Mouse (Mus musculus) heart, embryonic 15.5 days (tissue): ENCODE results near the gene Pikfyve. TPM values are rescaled to one million over a fixed set of nuclear protein-coding genes. Genes with fewer than 3 reads are reported as not detected.
"Not testable (repeated sequence)": the region's sequence is repeated elsewhere in the genome, so short reads cannot be mapped to it uniquely, and the experiment has no call there.

Experiments
- ATAC-seq: fragments of 200-750 bp; cut with Nextera tagmentation; replicated peaks from 2 replicates; pipeline ENCODE4 v1.8.0; 2017; ENCODE audit warnings: low read depth, moderate TSS enrichment; ENCODE audit not compliant: insufficient number of reproducible peaks, insufficient read depth, low FRiP score
- H3K27ac ChIP-seq: fragments of 300-500 bp; sonication (generic); 2 replicates; pipeline ENCODE4 v1.5.1; 2015; ENCODE audit warnings: mild to moderate bottlenecking, inconsistent platforms
- H3K27me3 ChIP-seq: fragments of 300-500 bp; sonication (generic); 2 replicates; pipeline ENCODE4 v1.6.1; 2015; ENCODE audit warnings: inconsistent platforms
- H3K36me3 ChIP-seq: fragments of 300-500 bp; sonication (generic); 2 replicates; pipeline ENCODE4 v1.6.1; 2015; ENCODE audit warnings: mild to moderate bottlenecking, inconsistent platforms
- H3K4me1 ChIP-seq: fragments of 300-500 bp; sonication (generic); replicated peaks from 2 replicates; pipeline ENCODE4 v1.6.1; 2015; ENCODE audit warnings: inconsistent platforms
- H3K4me2 ChIP-seq: fragments of 300-500 bp; sonication (generic); 2 replicates; pipeline ENCODE4 v1.6.1; 2015; ENCODE audit warnings: inconsistent platforms, mild to moderate bottlenecking, moderate library complexity
- H3K4me3 ChIP-seq: fragments of 300-500 bp; sonication (generic); 2 replicates; pipeline ENCODE4 v1.5.1; 2015; ENCODE audit warnings: mild to moderate bottlenecking, inconsistent platforms
- H3K9ac ChIP-seq: fragments of 300-500 bp; sonication (generic); 2 replicates; pipeline ENCODE4 v1.6.1; 2015; ENCODE audit warnings: mild to moderate bottlenecking, inconsistent platforms
- H3K9me3 ChIP-seq: fragments of 300-500 bp; sonication (generic); replicated peaks from 2 replicates; pipeline ENCODE4 v1.6.1; 2016; ENCODE audit warnings: inconsistent platforms
- WGBS: fragments of 180-500 bp; shearing (Covaris S2); methylation state at CpG from one replicate; pipeline ENCODE4 v1.1.7; 2015; ENCODE audit warnings: mixed read lengths; 5-methylcytosine and 5-hydroxymethylcytosine counted together
- polyA plus RNA-seq: library from polyadenylated mRNA; unstranded; fragments of >200 nt; fragmentation: Nextera tagmentation; extraction: Ambion mirVana; gene quantifications from 2 replicates; pipeline ENCODE4 v1.2.1, GENCODE M21; 2015

Gene Pikfyve
- polyA plus RNA-seq, 1 experiment from 2014 or later: 5.0 TPM

GRCm38 (mm10) chr1:65229768-65230167 is 43.3 kb downstream of the Pikfyve start:
- H3K4me3 ChIP-seq, H3K27ac ChIP-seq, H3K9ac ChIP-seq, H3K9me3 ChIP-seq, H3K36me3 ChIP-seq, ATAC-seq, H3K4me2 ChIP-seq, H3K4me1 ChIP-seq, H3K27me3 ChIP-seq: not testable (repeated sequence)
- 92% methylated on average over 3 of the region's 3 CpGs for WGBS

GRCm38 (mm10) chr1:65230566-65230965 is 44.1 kb downstream of the Pikfyve start:
- no peaks in the 10 kb centered on the region for H3K4me1 ChIP-seq

GRCm38 (mm10) chr1:65237712-65238111 is 51.2 kb downstream of the Pikfyve start:
- no peaks in the 10 kb centered on the region for H3K27me3 ChIP-seq
- H3K4me1 ChIP-seq: no peaks in the 10 kb centered on the region
- no peak for ATAC-seq
- H3K9me3 ChIP-seq: no peaks in the 10 kb centered on the region
- H3K9ac ChIP-seq: no peak overlapping the region
- no peak overlapping the region for H3K27ac ChIP-seq
- H3K36me3 ChIP-seq: peaks cover 16% of the 10 kb centered on the region
- WGBS: 74% methylated on average over 3 of the region's 3 CpGs
- no peak overlapping the region for H3K4me3 ChIP-seq
- no peak overlapping the region for H3K4me2 ChIP-seq

More at GRCm38 (mm10) chr1:65230566-65230965, 44.1 kb downstream of the Pikfyve start:
- Histone ChIP-seq H3K9me3 (no peaks in the 10 kb centered on the region), H3K27me3 (no peaks in the 10 kb centered on the region), H3K36me3 (peaks cover 8% of the 10 kb centered on the region), H3K9ac (no peak overlapping the region), H3K27ac (no peak overlapping the region), H3K4me2 (no peak overlapping the region), H3K4me3 (no peak overlapping the region)
- 79% methylated on average over 1 of the region's 1 CpGs for WGBS
- ATAC-seq: no peak

- no peaks in the 10 kb centered on the region for H3K9me3 ChIP-seq
- peaks cover 15% of the 10 kb centered on the region for H3K36me3 ChIP-seq
- 85% methylated on average over 1 of the region's 1 CpGs for WGBS
- H3K4me3 ChIP-seq: no peak overlapping the region
- ATAC-seq: no peak
- no peak overlapping the region for H3K9ac ChIP-seq
- no peak overlapping the region for H3K4me2 ChIP-seq
- no peaks in the 10 kb centered on the region for H3K27me3 ChIP-seq
- no peak overlapping the region for H3K27ac ChIP-seq
- H3K4me1 ChIP-seq: no peaks in the 10 kb centered on the region
These were observed 59.2 kb downstream of the Pikfyve start for GRCm38 (mm10) chr1:65245637-65246036.

- no peaks in the 10 kb centered on the region for H3K9me3 ChIP-seq
- H3K4me3 ChIP-seq: no peak overlapping the region
- no peaks in the 10 kb centered on the region for H3K27me3 ChIP-seq
- no peak overlapping the region for H3K27ac ChIP-seq
- ATAC-seq: no peak
- no peaks in the 10 kb centered on the region for H3K36me3 ChIP-seq
- no peak overlapping the region for H3K9ac ChIP-seq
- H3K4me1 ChIP-seq: no peaks in the 10 kb centered on the region
- 79% methylated on average over 3 of the region's 3 CpGs for WGBS
- no peak overlapping the region for H3K4me2 ChIP-seq
These were observed 94.0 kb downstream of the Pikfyve start for GRCm38 (mm10) chr1:65280461-65280860.

- Histone ChIP-seq H3K36me3 (no peaks in the 10 kb centered on the region), H3K4me3 (no peak within 1 kb of the TSS), H3K4me2 (no peak within 1 kb of the TSS), H3K4me1 (no peaks in the 10 kb centered on the region), H3K9me3 (no peaks in the 10 kb centered on the region), H3K27me3 (no peaks in the 10 kb centered on the region), H3K27ac (no peak within 1 kb of the TSS), H3K9ac (no peak within 1 kb of the TSS)
- WGBS: 82% methylated on average over 6 of the region's 6 CpGs
- ATAC-seq: no peak
These were observed 95.3 kb downstream of the Pikfyve start, which contains the start of gene Pth2r for GRCm38 (mm10) chr1:65281756-65282155. TSS of gene Pth2r (plus strand) at chr1:65282056.

- H3K36me3 ChIP-seq: no peaks in the 10 kb centered on the region
- H3K27ac ChIP-seq: no peak overlapping the region
- H3K9ac ChIP-seq: no peak overlapping the region
- ATAC-seq: no peak
- H3K4me1 ChIP-seq: no peaks in the 10 kb centered on the region
- H3K27me3 ChIP-seq: no peaks in the 10 kb centered on the region
- no peak overlapping the region for H3K4me3 ChIP-seq
- WGBS: 7% methylated on average over 6 of the region's 6 CpGs
- no peak overlapping the region for H3K4me2 ChIP-seq
- H3K9me3 ChIP-seq: no peaks in the 10 kb centered on the region
These were observed 96.3 kb downstream of the Pikfyve start for GRCm38 (mm10) chr1:65282766-65283165.

- Histone ChIP-seq H3K27me3 (peaks cover 20% of the 10 kb centered on the region), H3K9ac (no peak overlapping the region), H3K4me2 (no peak overlapping the region), H3K4me3 (no peak overlapping the region), H3K9me3 (no peaks in the 10 kb centered on the region), H3K4me1 (peaks cover 8% of the 10 kb centered on the region), H3K27ac (no peak overlapping the region), H3K36me3 (no peaks in the 10 kb centered on the region)
- ATAC-seq: no peak
- 71% methylated on average over 3 of the region's 3 CpGs for WGBS
These were observed 122.0 kb downstream of the Pikfyve start for GRCm38 (mm10) chr1:65308476-65308875.

- peak overlapping the region; percentile 38 for H3K4me3 ChIP-seq
- no peaks in the 10 kb centered on the region for H3K9me3 ChIP-seq
- peaks cover 20% of the 10 kb centered on the region for H3K27me3 ChIP-seq
- no peak overlapping the region for H3K27ac ChIP-seq
- H3K36me3 ChIP-seq: no peaks in the 10 kb centered on the region
- H3K4me2 ChIP-seq: peak overlapping the region; percentile 68
- H3K4me1 ChIP-seq: peaks cover 8% of the 10 kb centered on the region
- H3K9ac ChIP-seq: no peak overlapping the region
- no peak for ATAC-seq
- WGBS: 2% methylated on average over 24 of the region's 29 CpGs
These were observed 124.9 kb downstream of the Pikfyve start for GRCm38 (mm10) chr1:65311214-65311933.

- ATAC-seq: no peak
- peaks cover 20% of the 10 kb centered on the region for H3K27me3 ChIP-seq
- H3K27ac ChIP-seq: no peak overlapping the region
- H3K36me3 ChIP-seq: no peaks in the 10 kb centered on the region
- H3K9me3 ChIP-seq: no peaks in the 10 kb centered on the region
- no peak overlapping the region for H3K9ac ChIP-seq
- 10% methylated on average over 7 of the region's 7 CpGs for WGBS
- H3K4me2 ChIP-seq: peak overlapping the region; percentile 68
- H3K4me3 ChIP-seq: no peak overlapping the region; the same call in 1 of the 2 replicates
- H3K4me1 ChIP-seq: peaks cover 8% of the 10 kb centered on the region
These were observed 125.6 kb downstream of the Pikfyve start for GRCm38 (mm10) chr1:65312118-65312517.

- H3K36me3 ChIP-seq: no peaks in the 10 kb centered on the region
- H3K9me3 ChIP-seq: no peaks in the 10 kb centered on the region
- 56% methylated on average over 2 of the region's 2 CpGs for WGBS
- H3K4me2 ChIP-seq: no peak overlapping the region
- H3K27ac ChIP-seq: no peak overlapping the region
- ATAC-seq: no peak
- peaks cover 8% of the 10 kb centered on the region for H3K4me1 ChIP-seq
- H3K27me3 ChIP-seq: peaks cover 20% of the 10 kb centered on the region
- no peak overlapping the region for H3K4me3 ChIP-seq
- no peak overlapping the region for H3K9ac ChIP-seq
These were observed 126.4 kb downstream of the Pikfyve start for GRCm38 (mm10) chr1:65312896-65313295.
